Mouse (Mus musculus) embryonic fibroblast, embryonic 13.5 days (primary cell): ENCODE measurements around the gene Plxdc2.

ENCODE experiments used
- CTCF ChIP-seq: IDR thresholded peaks from 2 replicates; pipeline ENCODE4 v1.5.1; 2011; ENCODE audit warnings: mild to moderate bottlenecking, control low read depth, low read length, moderate library complexity, borderline replicate concordance; ENCODE audit not compliant: insufficient read depth
- POLR2A ChIP-seq: IDR thresholded peaks from 2 replicates; pipeline ENCODE4 v1.6.1; 2011; ENCODE audit warnings: low read depth, mild to moderate bottlenecking, control low read depth, low read length, moderate library complexity

GRCm38 (mm10) chr2:16588546-16588945 lies 232.4 kb downstream of the Plxdc2 start:
- TF ChIP-seq POLR2A (no peak), CTCF (no peak)
